Mouse (Mus musculus) forebrain, embryonic 15.5 days (tissue): ENCODE data around the gene Tinagl1. TPM values are rescaled to one million over a fixed set of nuclear protein-coding genes. Genes with fewer than 3 reads are reported as not detected.

Experiments
- polyA plus RNA-seq: library from polyadenylated mRNA; unstranded; fragments of >200 nt; fragmentation: Nextera tagmentation; extraction: Ambion mirVana; gene quantifications from 2 replicates; pipeline ENCODE4 v1.2.1, GENCODE M21; 2015

The Tinagl1 gene
- polyA plus RNA-seq, 1 experiment from 2014 or later = 5.6 TPM

Other genes starting within 250 kb of the Tinagl1 start
- gene Spocd1, start 245.9 kb downstream of the Tinagl1 start, polyA plus RNA-seq = not detected in 2 replicates
- gene Adgrb2, start 190.3 kb downstream of the Tinagl1 start, polyA plus RNA-seq = 12.9 and 13.2 TPM in 2 replicates
- 4.6 and 5.1 TPM in 2 replicates for gene Col16a1, start 127.3 kb downstream of the Tinagl1 start, polyA plus RNA-seq
- gene Pef1, start 72.6 kb downstream of the Tinagl1 start, polyA plus RNA-seq = 68.1 and 70.3 TPM in 2 replicates
- gene Hcrtr1, start 35.8 kb downstream of the Tinagl1 start, polyA plus RNA-seq = 0.27 and 0.38 TPM in 2 replicates
- 0.15 and 0.34 TPM in 2 replicates for gene Gm853, start 47.3 kb upstream of the Tinagl1 start, polyA plus RNA-seq
- gene Serinc2, start 104.1 kb upstream of the Tinagl1 start, polyA plus RNA-seq = 87.4 and 97.3 TPM in 2 replicates
- 95.6 and 102 TPM in 2 replicates for gene Fabp3, start 133.5 kb upstream of the Tinagl1 start, polyA plus RNA-seq
- 0.55 and 1.1 TPM in 2 replicates for gene Gm10570, start 133.6 kb upstream of the Tinagl1 start, polyA plus RNA-seq
- 84.3 and 85.0 TPM in 2 replicates for gene Zcchc17, start 184.8 kb upstream of the Tinagl1 start, polyA plus RNA-seq
- gene Snrnp40, start 185.0 kb upstream of the Tinagl1 start, polyA plus RNA-seq = 135 and 148 TPM in 2 replicates